Mouse (Mus musculus) heart, embryonic 13.5 days (tissue): Measurements from ENCODE around the gene Gm29609. TPM values are rescaled to one million over a fixed set of nuclear protein-coding genes. Genes with fewer than 3 reads are reported as not detected.

ENCODE experiments used
- ATAC-seq: fragments of 200-750 bp; cut with Nextera tagmentation; 2 replicates; pipeline ENCODE4 v1.8.0; 2017; ENCODE audit warnings: moderate TSS enrichment; ENCODE audit not compliant: insufficient number of reproducible peaks, low FRiP score, low TSS enrichment; ENCODE audit errors: extremely low read depth
- H3K27ac ChIP-seq: fragments of 300-500 bp; sonication (generic); replicated peaks from 2 replicates; pipeline ENCODE4 v1.5.1; 2015; ENCODE audit warnings: moderate library complexity, mild to moderate bottlenecking, inconsistent platforms
- H3K27me3 ChIP-seq: fragments of 300-500 bp; sonication (generic); replicated peaks from 2 replicates; pipeline ENCODE4 v1.6.1; 2015; ENCODE audit warnings: mild to moderate bottlenecking, inconsistent platforms
- H3K36me3 ChIP-seq: fragments of 300-500 bp; sonication (generic); 2 replicates; pipeline ENCODE4 v1.6.1; 2015; ENCODE audit warnings: mild to moderate bottlenecking, inconsistent platforms
- H3K4me1 ChIP-seq: fragments of 300-500 bp; sonication (generic); 2 replicates; pipeline ENCODE4 v1.6.1; 2015; ENCODE audit warnings: inconsistent platforms
- H3K4me2 ChIP-seq: fragments of 300-500 bp; sonication (generic); 2 replicates; pipeline ENCODE4 v1.6.1; 2015; ENCODE audit warnings: inconsistent platforms, mild to moderate bottlenecking, moderate library complexity
- H3K4me3 ChIP-seq: fragments of 300-500 bp; sonication (generic); 2 replicates; pipeline ENCODE4 v1.5.1; 2015; ENCODE audit warnings: moderate library complexity, mild to moderate bottlenecking, inconsistent platforms
- H3K9ac ChIP-seq: fragments of 300-500 bp; sonication (generic); 2 replicates; pipeline ENCODE4 v1.6.1; 2015; ENCODE audit warnings: inconsistent platforms, mild to moderate bottlenecking, moderate library complexity
- H3K9me3 ChIP-seq: fragments of 300-500 bp; sonication (generic); 2 replicates; pipeline ENCODE4 v1.6.1; 2016; ENCODE audit warnings: inconsistent platforms
- WGBS: fragments of 180-500 bp; shearing (Covaris S2); methylation state at CpG from one replicate; pipeline ENCODE4 v1.1.7; 2015; ENCODE audit warnings: mixed read lengths; 5-methylcytosine and 5-hydroxymethylcytosine counted together
- polyA plus RNA-seq: library from polyadenylated mRNA; unstranded; fragments of >200 nt; fragmentation: Nextera tagmentation; extraction: Ambion mirVana; gene quantifications from 2 replicates; pipeline ENCODE4 v1.2.1, GENCODE M21; 2015

Gm29609 gene
- polyA plus RNA-seq, 1 experiment from 2014 or later: 2.6 TPM

DNA sequence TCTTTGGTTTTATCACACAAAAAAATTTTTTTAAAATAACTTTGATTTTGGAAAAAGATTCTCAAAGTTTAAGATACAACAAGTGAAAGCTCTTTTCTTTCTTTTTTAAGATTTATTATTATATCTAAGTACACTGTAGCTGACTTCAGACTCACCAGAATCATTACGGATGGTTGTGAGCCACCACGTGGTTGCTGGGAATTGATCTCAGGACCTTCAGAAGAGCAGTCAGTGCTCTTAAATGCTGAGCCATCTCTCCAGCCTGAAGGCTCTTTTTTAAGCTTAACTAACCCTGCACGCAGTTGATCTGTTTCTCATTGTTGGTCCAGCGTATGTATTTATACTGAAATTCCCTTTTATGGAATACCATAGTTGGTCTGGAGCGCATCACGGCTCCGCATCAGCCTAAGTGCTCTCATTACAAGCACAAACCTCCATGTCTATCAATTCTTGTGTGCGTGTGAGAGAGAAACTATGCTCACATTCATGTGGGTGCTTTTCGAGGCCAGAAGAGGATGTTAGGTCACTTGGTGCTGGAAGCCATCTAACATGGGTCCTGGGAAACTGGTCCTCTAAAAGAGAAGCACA lies 1.6 kb upstream of the Gm29609 start:
- 90% methylated on average over 9 of the region's 9 CpGs for WGBS
- Histone ChIP-seq H3K36me3 (peaks cover 10% of the 10 kb centered on the region; the same call in 1 of the 2 replicates), H3K9ac (no peak overlapping the region), H3K27ac (no peak overlapping the region), H3K4me1 (peaks cover 20% of the 10 kb centered on the region), H3K4me2 (peak overlapping the region; percentile 98), H3K9me3 (no peaks in the 10 kb centered on the region), H3K27me3 (no peaks in the 10 kb centered on the region), H3K4me3 (peak overlapping the region; percentile 84; the same call in 1 of the 2 replicates)
- ATAC-seq: no peak

GRCm38 (mm10) chr5:31179301-31179765 lies 378 bp downstream of the Gm29609 start:
- Histone ChIP-seq H3K36me3 (peaks cover 12% of the 10 kb centered on the region), H3K4me1 (peaks cover 20% of the 10 kb centered on the region), H3K9me3 (no peaks in the 10 kb centered on the region), H3K9ac (peak overlapping the region; percentile 92), H3K4me3 (peak overlapping the region; percentile 84), H3K27me3 (no peaks in the 10 kb centered on the region), H3K4me2 (peak overlapping the region; percentile 98), H3K27ac (peak overlapping the region; percentile 97)
- under 1% methylated on average over 25 of the region's 25 CpGs for WGBS
- ATAC-seq: peak; percentile 29; the same call in 1 of the 2 replicates

DNA sequence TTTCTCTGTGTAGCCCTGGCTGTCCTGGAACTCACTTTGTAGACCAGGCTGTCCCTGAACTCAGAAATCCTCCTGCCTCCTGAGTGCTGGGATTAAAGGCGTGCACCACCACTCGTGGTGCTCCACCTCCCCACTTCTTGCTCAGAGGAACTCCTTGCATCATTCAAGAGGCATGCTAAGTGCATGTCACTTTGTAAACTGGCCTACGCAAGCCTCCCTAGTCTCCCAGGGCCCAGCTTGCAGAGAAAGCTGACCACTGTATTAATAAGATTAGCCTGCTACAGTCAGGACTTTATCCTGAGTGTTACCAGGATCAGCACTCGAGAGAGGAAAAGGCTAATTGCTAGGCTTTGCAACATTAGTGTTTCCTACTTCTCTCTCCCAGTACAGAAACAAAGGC lies 11.1 kb downstream of the Gm29609 start:
- peaks cover 98% of the 10 kb centered on the region for H3K36me3 ChIP-seq
- no peak overlapping the region for H3K4me3 ChIP-seq
- no peaks in the 10 kb centered on the region for H3K27me3 ChIP-seq
- 67% methylated on average over 4 of the region's 4 CpGs for WGBS
- H3K27ac ChIP-seq: no peak overlapping the region
- H3K9ac ChIP-seq: no peak overlapping the region
- H3K4me2 ChIP-seq: no peak overlapping the region
- no peak for ATAC-seq
- no peaks in the 10 kb centered on the region for H3K9me3 ChIP-seq
- no peaks in the 10 kb centered on the region for H3K4me1 ChIP-seq

DNA sequence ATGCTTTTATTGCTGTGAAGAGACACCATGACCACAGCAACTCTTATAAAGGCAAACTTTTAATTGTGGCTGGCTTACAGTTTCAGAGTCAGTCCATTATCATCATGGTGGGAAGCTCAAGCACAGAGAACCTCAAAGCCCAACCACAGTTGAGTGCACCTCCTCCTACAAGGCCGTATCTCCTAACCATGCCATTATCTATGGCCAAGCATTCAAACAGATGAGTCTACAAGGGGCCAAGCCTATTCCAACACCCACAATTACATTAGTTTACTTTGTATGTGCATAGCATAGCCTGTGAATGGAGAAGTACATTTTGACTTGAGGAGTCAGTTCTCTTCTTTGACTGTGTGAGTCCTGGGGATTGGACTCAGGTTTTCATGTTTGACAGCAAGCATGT lies 14.8 kb downstream of the Gm29609 start:
- H3K4me2 ChIP-seq: no peak overlapping the region
- no peak overlapping the region for H3K9ac ChIP-seq
- 66% methylated on average over 1 of the region's 1 CpGs for WGBS
- peaks cover 98% of the 10 kb centered on the region for H3K36me3 ChIP-seq
- H3K4me3 ChIP-seq: no peak overlapping the region
- no peaks in the 10 kb centered on the region for H3K4me1 ChIP-seq
- no peak for ATAC-seq
- no peak overlapping the region for H3K27ac ChIP-seq
- no peaks in the 10 kb centered on the region for H3K9me3 ChIP-seq
- no peaks in the 10 kb centered on the region for H3K27me3 ChIP-seq

DNA sequence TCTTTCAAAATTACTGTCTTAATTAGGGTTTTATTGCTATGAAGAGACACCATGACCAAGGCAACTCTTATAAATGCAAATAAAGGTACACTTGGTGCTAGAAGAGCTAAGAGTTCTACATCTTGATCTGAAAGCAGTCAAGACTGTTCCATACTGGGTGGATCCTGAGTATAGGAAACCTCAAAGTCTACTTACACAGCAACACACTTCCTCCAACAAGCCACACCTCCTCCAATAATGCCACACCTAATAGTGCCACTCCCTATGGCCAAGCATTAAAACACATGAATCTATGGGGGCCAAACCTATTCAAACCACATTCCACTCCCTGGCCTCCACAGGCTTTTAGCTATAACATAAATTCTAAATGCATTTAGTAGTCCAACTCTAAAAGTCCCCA lies 17.2 kb downstream of the Gm29609 start:
- no peaks in the 10 kb centered on the region for H3K4me1 ChIP-seq
- H3K27me3 ChIP-seq: no peaks in the 10 kb centered on the region
- H3K36me3 ChIP-seq: peaks cover 98% of the 10 kb centered on the region
- no peak overlapping the region for H3K4me2 ChIP-seq
- no peak overlapping the region for H3K4me3 ChIP-seq
- no peak overlapping the region for H3K9ac ChIP-seq
- ATAC-seq: no peak
- H3K9me3 ChIP-seq: no peaks in the 10 kb centered on the region
- H3K27ac ChIP-seq: no peak overlapping the region

DNA sequence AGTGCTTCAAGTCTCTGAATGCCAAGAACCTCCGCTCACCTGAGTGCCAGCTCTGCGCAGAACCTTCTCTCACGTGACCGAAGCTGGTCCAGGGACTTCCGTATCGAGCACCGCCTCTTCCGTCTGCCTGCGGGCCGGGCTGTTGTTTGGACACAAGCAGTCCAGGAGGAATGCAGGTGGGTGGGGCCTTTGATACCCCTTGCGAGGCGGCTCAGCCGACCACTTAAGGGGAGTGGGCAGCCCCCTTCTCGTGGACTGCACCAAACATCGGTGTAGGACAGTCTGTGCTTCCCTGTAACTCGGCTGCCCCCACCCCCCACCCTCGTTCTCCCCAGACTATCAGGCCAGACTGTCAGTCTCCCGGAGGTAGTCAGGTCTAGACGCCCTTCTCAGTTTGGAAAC lies 25.6 kb downstream of the Gm29609 start, which contains the start of gene Mpv17:
Gene Mpv17, minus strand, starts transcription at position 100 of the 402 bp plus-strand sequence.
- H3K4me1 ChIP-seq: peaks cover 22% of the 10 kb centered on the region
- no peaks in the 10 kb centered on the region for H3K9me3 ChIP-seq
- no peaks in the 10 kb centered on the region for H3K27me3 ChIP-seq
- peak; percentile 91 for ATAC-seq
- peak within 1 kb of the TSS; percentile 85 for H3K9ac ChIP-seq
- peak within 1 kb of the TSS; percentile 70 for H3K27ac ChIP-seq
- under 1% methylated on average over 19 of the region's 19 CpGs for WGBS
- peaks cover 51% of the 10 kb centered on the region for H3K36me3 ChIP-seq
- H3K4me3 ChIP-seq: peak within 1 kb of the TSS; percentile 78
- peak within 1 kb of the TSS; percentile 95 for H3K4me2 ChIP-seq

DNA sequence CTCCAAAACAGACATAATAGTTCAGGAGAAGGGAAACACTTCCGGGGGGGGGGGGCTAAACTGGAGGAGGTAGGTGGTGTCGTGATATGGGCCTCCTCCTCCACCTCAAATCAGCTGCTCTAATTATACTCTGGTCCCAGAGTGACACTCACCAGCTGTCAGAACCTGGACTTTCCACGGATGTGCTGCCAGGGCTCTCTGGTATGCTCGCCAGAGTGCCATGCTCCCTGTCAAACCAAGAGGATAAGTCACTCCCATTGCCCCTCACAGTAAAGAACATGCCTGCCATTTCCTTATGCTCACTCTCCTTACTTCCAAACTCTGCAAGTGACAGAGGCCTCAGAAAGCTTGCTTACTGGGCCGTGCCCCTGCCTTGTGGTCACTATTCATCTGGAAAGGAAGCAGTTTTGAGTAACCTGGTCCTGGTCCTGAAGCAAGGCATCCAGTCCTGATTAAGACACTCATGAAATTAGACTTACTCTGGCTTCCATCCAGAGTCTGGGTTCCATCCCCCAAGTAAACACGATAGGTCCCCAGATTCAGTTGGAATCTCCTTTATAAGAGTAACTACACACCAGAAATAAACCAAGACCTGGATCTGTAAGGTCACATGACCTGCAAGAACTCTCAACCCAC lies 26.1 kb downstream of the Gm29609 start:
- H3K27ac ChIP-seq: peak overlapping the region; percentile 70
- ATAC-seq: no peak; the same call in 1 of the 2 replicates
- H3K9me3 ChIP-seq: no peaks in the 10 kb centered on the region

DNA sequence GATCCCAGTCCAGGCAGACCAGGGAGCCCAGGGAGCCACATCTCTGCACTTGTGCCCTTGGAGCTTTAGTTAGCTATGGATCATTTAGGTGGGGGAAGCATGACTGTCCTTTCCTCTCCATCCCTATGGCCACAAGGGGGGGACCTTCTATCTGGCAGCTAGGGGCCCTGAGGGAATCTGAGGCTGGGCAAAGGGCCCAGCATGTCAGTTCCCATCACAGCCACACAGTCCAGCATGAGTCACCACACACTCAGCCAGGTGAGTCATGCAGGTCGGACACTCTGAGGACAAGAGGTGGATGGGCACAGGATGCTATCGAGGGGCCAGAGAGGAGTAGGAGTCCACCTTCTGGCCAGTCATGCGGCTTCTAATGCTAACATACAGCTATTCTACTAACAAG lies 28.0 kb downstream of the Gm29609 start:
- H3K9ac ChIP-seq: 0 out of 2 replicates have a peak overlapping the region, but pooled peaks have one; percentile 33
- no peak for ATAC-seq
- 74% methylated on average over 3 of the region's 3 CpGs for WGBS
- H3K4me2 ChIP-seq: no peak overlapping the region
- peaks cover 41% of the 10 kb centered on the region for H3K36me3 ChIP-seq
- no peak overlapping the region for H3K4me3 ChIP-seq
- no peaks in the 10 kb centered on the region for H3K9me3 ChIP-seq
- H3K4me1 ChIP-seq: peaks cover 22% of the 10 kb centered on the region
- H3K27me3 ChIP-seq: no peaks in the 10 kb centered on the region
- H3K27ac ChIP-seq: no peak overlapping the region

More for the DNA sequence above, 26.1 kb downstream of the Gm29609 start:
- H3K4me3 ChIP-seq: peak overlapping the region; percentile 78
- peaks cover 22% of the 10 kb centered on the region for H3K4me1 ChIP-seq
- peak overlapping the region; percentile 95 for H3K4me2 ChIP-seq
- H3K27me3 ChIP-seq: no peaks in the 10 kb centered on the region
- H3K9ac ChIP-seq: peak overlapping the region; percentile 85
- WGBS: 27% methylated on average over 6 of the region's 6 CpGs
- peaks cover 45% of the 10 kb centered on the region for H3K36me3 ChIP-seq

DNA sequence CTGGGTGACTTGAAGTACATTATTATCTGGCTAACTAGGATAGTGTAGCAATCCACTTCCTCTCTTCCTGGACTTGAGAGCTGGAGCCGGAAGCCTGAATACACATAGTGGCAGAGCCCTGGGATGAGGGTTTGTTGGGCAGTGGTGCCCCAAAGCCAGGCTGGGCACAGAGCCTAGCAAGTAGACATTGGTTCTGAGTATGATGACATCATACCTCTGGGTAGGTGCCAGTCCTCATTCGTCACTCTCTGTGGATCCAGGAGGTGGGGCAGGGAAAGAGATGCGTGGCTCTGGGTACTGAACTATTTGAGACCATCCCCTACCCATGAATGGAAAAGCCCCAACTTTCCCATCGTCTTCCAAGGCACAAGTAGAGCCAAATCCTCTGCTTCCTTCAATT lies 29.9 kb downstream of the Gm29609 start:
- no peaks in the 10 kb centered on the region for H3K9me3 ChIP-seq
- no peaks in the 10 kb centered on the region for H3K27me3 ChIP-seq
- no peak overlapping the region for H3K4me3 ChIP-seq
- no peak overlapping the region for H3K27ac ChIP-seq
- ATAC-seq: no peak
- H3K9ac ChIP-seq: no peak overlapping the region
- peaks cover 19% of the 10 kb centered on the region for H3K4me1 ChIP-seq
- H3K4me2 ChIP-seq: no peak overlapping the region
- 76% methylated on average over 4 of the region's 4 CpGs for WGBS
- peaks cover 40% of the 10 kb centered on the region for H3K36me3 ChIP-seq

DNA sequence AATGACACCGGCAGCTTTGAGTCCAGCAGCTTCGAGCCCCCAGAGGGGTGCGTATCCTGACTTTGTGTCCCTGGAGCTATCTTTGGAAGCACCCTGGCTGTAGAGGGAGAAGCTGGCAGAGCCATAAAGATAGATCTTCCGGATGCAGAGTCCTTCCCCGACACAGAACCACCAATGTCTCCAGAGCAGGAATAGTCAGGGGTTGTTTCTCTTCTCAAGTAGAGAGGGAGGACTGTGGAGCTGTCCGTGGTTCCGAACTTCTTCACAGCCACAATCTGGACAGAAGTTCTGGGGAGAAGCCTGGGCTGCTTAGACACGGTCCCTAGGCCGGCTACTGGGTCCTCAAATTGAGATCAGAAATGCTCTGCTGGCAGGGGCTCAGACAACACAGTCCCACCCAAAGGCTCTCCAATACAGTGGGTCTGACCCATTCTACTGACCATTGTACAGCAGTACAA lies 40.7 kb downstream of the Gm29609 start:
- Histone ChIP-seq H3K4me1 (peaks cover 28% of the 10 kb centered on the region), H3K4me3 (peak overlapping the region; percentile 45), H3K4me2 (peak overlapping the region; percentile 69), H3K27ac (no peak overlapping the region), H3K9me3 (no peaks in the 10 kb centered on the region), H3K36me3 (peaks cover 23% of the 10 kb centered on the region), H3K9ac (no peak overlapping the region), H3K27me3 (peaks cover 65% of the 10 kb centered on the region)
- 6% methylated on average over 9 of the region's 9 CpGs for WGBS
- ATAC-seq: no peak

DNA sequence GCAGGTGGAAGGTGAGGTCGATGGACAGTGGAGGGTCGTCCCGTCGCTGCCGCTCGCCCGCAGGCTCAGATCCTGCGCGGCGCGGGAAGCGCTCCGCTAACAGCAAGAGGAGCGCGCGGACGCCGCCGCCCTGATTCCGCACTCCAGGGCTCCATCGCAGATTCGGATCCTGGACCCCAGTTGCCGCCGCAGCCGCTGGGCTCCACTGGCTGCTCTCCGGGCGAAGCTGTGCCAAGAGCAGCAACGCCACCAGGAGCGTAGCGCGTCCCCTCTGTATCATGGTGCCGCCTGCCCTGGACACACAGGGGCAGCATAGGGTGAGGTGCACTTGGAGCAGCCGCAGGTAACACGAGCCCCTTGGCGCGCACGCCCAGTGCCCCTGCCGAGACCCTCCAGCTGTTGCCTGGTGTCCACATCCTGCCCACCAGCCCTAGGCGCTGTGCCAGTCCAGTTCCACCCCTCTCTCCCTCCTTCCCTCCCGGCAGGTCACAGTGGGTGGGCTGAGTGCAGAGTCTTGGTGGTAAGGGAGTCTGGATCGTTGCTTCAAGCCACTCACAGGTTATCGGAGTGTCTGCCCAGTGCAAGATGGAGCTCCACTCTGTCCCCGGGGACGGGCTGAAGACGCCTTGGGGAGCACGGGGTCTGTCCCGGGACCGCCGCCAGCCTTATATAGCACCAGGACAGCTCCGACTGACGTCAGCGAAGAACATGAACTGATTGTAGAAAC lies 41.3 kb downstream of the Gm29609 start, which contains the start of gene Ucn:
Gene Ucn, minus strand, starts transcription at position 589 of the 727 bp plus-strand sequence.
- peak within 1 kb of the TSS; percentile 45 for H3K4me3 ChIP-seq
- H3K4me1 ChIP-seq: peaks cover 28% of the 10 kb centered on the region
- peak within 1 kb of the TSS; percentile 69 for H3K4me2 ChIP-seq
- ATAC-seq: no peak; the same call in 1 of the 2 replicates
- peak within 1 kb of the TSS; percentile 8 for H3K9ac ChIP-seq
- H3K27me3 ChIP-seq: peaks cover 71% of the 10 kb centered on the region
- no peak within 1 kb of the TSS for H3K27ac ChIP-seq
- H3K9me3 ChIP-seq: no peaks in the 10 kb centered on the region
- WGBS: 2% methylated on average over 52 of the region's 52 CpGs
- H3K36me3 ChIP-seq: peaks cover 17% of the 10 kb centered on the region
